Mouse (Mus musculus) cerebral cortex, adult 2 months (tissue): ENCODE data around the gene Ptprm.

Experiments
- WGBS: fragments of 180-500 bp; shearing (Covaris S2); methylation state at CpG from one replicate; pipeline ENCODE4 v1.1.7; 2018; 5-methylcytosine and 5-hydroxymethylcytosine counted together

The Ptprm gene

GRCm38 (mm10) chr17:67343471-67343870, 10.8 kb downstream of the Ptprm start:
- 79% methylated on average over 2 of the region's 2 CpGs for WGBS

DNA sequence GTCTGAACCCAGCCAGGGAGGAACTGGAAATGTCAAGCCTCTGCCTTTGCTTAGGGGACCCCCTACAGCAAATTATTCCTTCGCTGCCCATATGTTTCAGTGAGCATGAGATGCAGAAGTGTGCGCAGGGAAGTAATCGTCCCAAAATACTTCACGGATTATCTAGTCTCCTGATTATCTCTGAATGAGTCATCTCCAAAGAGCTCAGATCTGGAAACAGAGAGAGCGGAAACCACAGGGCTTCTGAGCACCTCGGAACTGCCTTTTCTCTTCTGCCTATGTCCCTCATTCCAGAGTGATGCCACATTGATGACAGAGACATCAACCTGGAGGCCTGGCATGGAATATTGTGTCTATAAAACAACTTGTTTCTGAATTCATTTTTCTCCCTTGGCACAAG, 11.3 kb downstream of the Ptprm start:
- 49% methylated on average over 6 of the region's 6 CpGs for WGBS

GRCm38 (mm10) chr17:67340362-67340761, 13.9 kb downstream of the Ptprm start:
- 67% methylated on average over 6 of the region's 6 CpGs for WGBS

GRCm38 (mm10) chr17:67339569-67339968, 14.7 kb downstream of the Ptprm start:
- 90% methylated on average over 5 of the region's 5 CpGs for WGBS

- WGBS = 85% methylated on average over 3 of the region's 3 CpGs
These were observed 19.9 kb downstream of the Ptprm start for GRCm38 (mm10) chr17:67334310-67334709.

DNA sequence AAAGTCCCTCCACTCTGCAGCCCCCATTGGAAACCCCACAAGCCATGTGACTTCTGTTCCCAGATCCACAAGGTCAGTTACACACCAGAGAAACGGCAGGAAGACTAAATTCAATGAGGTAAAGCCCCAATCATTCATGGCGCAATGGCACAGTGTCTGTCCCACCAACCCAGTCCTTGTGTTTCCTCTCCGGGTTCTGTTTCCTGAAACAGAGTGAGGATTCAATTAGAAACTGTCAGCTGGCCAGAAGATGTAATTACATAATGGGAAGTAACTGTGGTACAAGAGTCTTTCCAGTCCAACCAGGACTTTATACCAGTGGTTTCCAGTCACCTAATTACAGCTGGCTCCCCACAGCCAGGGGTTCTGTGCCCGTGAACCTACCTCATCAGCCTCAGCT, 24.8 kb downstream of the Ptprm start:
- WGBS = 51% methylated on average over 4 of the region's 4 CpGs

DNA sequence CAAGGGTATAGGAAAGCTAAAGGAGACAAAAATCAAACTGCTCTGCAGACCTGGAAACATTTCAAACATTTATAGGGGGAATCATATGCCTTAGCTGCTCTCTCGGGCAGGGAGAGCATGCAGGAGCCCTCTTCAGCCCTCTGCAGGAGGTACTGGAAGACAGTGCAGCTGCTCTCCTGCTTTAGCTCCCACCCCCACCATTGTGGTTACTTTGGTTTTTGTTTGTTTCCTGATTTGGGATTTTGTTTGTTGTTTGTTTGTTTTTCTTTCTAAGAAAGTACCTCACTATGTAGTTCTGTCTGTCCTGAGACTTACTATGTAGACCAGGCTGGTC, 29.8 kb downstream of the Ptprm start:
- 74% methylated on average over 1 of the region's 1 CpGs for WGBS

DNA sequence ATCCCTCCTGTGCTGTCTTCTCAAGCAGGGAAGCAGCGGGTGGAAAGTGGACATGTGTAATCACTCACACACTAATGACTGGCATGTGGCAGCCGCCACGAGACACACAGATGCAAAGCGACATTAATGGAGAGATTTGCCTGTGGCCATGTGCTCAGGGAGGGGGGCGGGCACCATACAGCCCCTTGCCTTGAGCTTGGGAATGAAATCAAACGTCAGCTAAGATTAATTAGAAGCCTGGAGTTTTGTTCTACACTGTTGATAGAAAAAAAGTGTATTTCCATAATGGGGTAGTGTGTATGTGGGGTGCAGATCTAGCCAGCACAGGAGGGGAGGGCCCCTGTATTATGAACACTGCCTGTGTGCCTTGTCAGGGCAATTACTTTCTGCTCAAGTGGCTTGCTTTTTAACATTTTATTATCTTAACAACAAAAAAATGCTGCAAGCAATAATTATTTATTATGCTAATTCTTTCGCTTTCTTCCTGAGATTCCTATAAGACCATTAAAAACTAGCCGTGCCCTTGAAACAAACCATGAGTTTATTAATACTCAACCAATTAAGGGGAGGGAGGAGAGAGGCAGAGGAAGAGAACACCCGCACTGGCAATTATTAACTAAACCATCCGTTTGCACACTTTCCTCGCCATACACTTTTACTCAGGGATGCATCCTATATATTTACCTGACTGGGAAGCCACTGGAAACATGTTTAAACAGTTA, 30.3 kb downstream of the Ptprm start:
- 79% methylated on average over 11 of the region's 11 CpGs for WGBS

- WGBS = 56% methylated on average over 4 of the region's 4 CpGs
These were observed 39.6 kb downstream of the Ptprm start for GRCm38 (mm10) chr17:67314491-67315205.

DNA sequence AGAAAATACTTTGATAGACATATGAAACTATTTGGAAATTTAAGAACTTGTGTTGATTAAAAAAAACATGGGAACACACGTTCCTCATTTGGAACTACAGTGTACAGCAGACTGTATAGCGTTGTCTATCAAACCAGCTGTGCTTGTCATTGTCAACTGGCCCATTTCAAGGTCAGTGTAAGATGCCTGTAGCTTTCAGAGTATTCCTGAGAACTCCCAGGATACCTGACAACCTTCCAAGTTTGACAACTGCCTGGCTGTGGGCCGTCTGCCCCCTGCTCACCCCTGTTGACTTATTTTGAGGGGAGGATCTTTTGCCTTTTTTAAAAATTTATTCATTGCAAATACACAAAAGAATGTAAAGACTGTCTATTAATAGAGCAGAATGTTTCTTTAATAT, 45.8 kb downstream of the Ptprm start:
- 82% methylated on average over 3 of the region's 3 CpGs for WGBS

DNA sequence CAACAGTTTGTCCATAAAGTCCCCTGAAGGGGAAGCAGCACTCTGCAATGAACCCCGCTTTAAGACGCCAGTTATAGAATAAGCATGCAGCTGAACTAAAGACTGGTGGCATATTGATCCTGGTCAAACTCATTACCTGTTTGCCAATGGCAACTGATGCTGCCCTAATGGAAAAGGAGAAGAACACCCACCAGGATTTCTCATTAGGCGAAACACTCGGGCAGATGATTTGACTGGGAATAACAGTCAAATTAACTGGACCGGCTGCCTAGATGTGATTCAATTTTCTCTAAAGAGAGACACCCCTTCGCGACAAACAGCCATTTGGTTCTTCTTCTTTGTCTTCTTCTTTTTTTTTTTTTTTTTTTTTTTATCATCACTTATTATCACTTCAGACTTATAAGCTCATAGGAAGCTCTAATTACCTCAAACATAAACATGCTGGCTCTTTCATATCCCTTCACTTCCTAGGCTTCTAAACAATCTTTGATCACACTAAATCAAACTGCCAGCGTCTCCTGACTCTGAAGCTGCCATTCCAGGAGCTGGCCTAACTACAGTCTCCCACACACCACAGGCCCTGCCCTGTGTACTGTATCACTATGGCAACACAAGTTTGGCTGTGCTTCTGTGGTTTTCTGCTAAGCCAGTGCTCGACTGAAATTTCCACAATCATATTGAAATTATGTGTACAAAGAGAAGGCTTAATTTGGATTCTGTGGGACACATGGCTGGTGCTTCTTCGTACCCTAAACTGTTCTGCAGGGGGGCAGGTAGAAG, 48.0 kb downstream of the Ptprm start:
- WGBS = 71% methylated on average over 10 of the region's 10 CpGs

GRCm38 (mm10) chr17:67304831-67305230, 49.4 kb downstream of the Ptprm start:
- WGBS = 62% methylated on average over 3 of the region's 3 CpGs

GRCm38 (mm10) chr17:67303326-67304099, 50.7 kb downstream of the Ptprm start:
- 38% methylated on average over 18 of the region's 18 CpGs for WGBS

DNA sequence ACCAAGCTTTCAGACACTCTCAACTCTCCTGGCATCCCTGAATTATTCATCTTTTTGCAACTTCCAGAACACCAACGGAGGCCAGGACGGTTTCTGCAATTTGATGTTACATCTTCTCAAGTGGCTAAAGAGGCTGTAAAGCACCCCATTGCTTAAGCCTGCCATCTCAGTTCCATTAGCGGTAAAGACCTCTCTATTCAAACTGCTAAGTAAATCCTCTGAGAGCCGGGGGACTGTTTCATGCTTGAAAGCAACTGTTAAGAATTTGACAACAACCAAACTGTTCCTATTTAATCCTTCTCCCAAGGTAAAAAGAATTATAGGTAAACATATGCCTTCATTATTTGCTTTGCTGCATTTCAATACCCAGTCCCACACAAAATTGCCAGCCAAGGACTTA, 51.7 kb downstream of the Ptprm start:
- WGBS = 86% methylated on average over 4 of the region's 4 CpGs

GRCm38 (mm10) chr17:67302074-67302473, 52.2 kb downstream of the Ptprm start:
- WGBS = 82% methylated on average over 4 of the region's 4 CpGs

GRCm38 (mm10) chr17:67301367-67301766, 52.9 kb downstream of the Ptprm start:
- WGBS = 97% methylated on average over 4 of the region's 4 CpGs

DNA sequence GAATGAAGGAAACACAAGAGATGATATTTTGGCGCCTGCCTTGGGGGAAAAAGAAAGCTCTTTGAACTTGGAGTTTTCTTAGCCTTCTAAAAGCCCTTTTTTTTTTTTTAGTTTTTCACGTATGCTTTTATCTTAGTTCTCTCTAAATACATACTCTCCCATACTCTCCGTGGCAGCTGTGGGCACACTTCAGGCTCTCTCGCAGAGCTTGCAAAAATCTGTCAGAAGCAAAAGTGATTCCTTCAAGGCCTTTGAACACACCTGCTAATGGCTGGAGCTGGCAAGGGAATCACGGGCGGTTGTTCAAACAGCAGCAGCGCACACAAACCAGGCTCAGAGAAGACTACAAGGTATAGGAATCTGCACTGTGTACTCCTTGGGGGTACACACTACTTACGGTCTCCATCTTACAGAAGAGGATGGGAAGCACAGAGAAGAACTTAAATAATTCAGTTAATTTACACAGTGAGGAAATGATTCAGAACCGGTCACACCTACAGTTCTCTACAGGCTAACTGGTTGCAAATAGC, 55.9 kb downstream of the Ptprm start:
- 73% methylated on average over 9 of the region's 9 CpGs for WGBS

DNA sequence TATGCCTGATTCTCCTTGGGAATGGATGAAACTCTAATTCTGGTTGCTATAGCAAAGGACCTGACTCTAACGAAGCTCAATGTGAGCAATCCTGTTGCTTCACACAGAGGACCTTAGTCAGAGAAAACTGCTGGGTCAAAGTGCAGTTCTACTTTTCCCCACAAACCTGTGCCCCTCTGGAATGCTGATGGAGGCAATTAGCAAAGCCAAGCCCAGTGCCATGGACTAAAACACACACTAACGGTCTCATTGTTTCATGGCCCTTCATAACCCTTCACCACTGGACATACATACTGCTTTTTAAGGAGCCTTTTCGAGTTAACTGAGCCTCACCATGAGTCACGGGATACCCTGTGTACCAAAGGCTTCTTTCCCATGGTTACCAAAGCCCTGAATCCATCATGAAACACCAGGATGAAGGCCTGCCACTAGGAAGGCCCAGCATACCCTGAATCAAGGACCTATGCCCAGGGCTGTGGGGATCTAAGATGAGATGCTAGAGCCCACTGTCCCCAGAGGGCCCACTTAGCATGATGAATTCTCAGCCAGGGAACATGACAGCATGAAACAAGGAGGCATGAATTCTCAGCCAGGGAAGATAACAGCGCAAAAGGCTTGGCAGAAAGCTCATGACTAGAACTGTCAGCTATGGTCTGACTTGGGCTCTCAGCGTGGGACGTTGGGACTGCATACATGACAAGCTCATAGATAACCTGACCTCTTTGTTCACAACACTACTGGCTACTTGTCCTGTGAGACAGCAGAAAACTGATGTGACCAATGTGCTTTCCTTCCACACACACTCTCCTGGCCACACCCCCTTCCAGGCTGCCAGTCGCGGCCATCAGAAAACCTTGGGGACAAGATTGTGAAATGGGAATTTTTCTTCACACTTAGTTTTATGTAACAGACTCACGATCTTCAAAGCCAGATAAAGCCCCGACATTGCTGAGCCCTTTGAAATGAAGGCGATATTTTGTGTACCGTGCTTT, 57.4 kb downstream of the Ptprm start:
- 89% methylated on average over 13 of the region's 13 CpGs for whole genome bisulfite sequencing

DNA sequence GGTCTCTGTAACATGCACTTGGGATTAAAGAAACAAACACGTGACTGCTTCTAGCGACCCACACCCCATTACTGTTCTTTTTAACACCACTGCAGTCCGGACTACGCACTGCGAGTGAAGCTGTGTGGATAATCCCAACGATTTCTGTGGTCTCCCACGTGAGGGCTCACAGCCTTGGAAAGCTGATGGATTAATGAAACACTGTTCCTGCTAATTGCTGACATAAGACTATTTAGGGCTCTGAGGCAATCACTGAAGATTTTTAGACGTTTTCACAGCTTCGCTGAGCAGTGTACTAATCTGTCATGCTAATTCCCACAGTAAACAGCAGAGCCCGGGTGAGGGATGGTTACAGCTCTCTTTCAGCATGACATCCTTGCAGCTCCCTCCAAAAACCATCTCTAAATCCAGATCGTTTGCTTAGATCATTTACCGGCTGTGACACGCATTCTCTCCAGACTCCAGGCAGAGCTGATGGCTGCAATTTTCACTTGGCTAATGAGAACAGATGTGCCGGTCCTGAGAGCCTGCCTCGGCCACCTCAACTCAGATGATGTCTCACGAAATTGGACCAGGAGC, 63.5 kb downstream of the Ptprm start:
- 18% methylated on average over 16 of the region's 16 CpGs for WGBS

- WGBS = 66% methylated on average over 3 of the region's 3 CpGs
These were observed 66.8 kb downstream of the Ptprm start for GRCm38 (mm10) chr17:67287501-67287900.
